Mouse (Mus musculus) kidney, postnatal 4 days (tissue): Measurements from ENCODE around the gene Ppp1r3d.

Source experiments
- DNase-seq, 2 experiments: peaks; one replicate each; pipeline ENCODE4 v3.0.0; 2021; ENCODE audit warnings: mixed read lengths in 2 of 2

The Ppp1r3d gene

DNA sequence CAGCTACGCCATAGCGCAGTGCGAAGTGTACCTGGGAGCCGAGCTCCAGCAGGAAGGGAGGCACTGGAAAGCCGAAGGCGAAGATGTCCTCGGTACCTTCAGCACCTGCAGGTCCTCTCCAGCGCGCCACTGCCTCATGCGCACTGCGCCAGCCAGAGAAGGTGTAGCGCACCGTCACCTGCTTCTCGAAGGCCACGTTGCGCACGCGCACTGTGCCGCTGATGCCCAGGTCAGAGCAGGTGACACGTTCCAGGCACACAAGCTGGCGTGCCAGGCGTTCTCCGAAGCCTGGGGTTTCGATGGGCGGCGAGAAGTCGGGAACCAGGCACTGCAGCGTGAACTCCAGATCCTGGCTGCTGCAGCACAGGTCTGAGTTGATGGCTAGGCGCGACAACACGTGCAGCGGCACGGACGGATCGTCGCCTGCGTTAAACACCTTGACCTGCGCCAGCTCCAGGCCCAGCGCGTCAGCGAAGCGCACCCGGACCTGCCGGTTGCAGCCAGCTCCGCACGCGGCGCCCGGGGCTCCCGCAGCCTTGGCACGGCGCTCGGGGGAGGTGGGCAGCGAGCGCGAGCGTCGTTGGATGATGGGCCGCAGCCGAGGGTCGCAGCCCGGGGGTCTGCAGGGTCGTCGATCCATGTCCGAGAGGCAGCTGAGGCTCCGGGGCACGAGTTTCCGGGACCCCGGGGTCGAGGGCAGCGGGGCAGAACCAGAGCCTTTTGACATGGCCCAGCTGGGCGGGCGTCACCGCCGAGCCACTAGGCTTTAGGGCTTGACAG lies 601 bp downstream of the Ppp1r3d start:
- peak; percentile 41 to 63 for DNase-seq

DNA sequence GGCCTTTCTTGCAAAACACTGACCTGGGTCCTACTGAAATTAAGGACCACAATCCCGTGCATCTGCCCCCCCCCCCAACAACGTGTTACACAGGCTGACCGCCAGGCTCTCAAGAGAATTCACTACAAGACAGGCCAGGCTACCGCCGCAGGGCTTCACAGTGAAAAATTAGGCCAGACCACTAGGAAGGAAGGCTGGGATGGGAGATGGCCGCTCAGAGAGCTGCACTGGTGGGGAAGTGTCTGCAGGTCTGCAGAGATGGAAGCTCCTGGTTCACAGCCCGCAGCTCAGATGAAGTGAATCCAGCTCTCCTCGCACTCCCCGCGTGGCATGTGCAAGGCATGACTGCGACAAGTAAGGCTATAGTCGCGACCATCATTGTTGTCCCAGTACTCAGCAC lies 1.2 kb downstream of the Ppp1r3d start:
- DNase-seq = no peak

DNA sequence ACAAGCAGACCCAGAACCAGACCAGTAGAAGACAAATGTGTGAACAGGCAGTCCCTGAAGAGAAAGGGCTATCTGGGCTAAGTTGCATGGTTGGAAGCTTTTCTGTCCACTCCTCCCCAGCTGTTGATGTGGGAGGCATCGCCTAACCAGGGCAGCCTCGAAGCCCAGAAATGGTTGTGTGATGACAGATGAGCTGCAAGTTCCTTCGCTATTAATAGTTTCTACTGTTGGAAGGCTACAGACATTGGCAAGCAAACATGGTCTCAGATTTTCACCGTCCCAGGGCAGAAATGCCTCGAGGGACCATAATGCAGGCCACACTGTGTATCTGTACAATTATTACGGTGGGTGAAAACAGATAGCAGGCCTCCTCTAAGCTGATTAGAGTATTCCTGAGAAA lies 1.7 kb downstream of the Ppp1r3d start:
- peak in 1 of 2 experiments; percentile 36 for DNase-seq

DNA sequence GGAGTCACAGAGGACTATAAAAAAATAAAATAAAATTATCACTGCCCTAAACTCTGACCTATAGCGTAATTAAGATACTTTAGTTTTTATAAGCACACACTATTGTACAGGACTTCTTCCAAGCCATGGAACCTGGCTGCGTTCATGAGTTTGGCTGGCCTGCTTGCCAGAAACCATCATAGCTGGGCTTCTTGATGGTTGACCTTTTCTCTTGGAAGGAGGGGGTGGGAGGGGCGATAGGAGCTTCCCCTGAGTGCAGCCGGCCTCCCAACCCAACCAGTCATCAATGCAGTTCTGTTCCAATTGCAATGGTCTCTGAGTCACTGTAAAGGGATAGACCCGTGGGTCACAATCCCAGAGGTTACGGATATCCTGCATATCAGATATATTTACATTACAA lies 4.0 kb downstream of the Ppp1r3d start:
- no peak for DNase-seq

DNA sequence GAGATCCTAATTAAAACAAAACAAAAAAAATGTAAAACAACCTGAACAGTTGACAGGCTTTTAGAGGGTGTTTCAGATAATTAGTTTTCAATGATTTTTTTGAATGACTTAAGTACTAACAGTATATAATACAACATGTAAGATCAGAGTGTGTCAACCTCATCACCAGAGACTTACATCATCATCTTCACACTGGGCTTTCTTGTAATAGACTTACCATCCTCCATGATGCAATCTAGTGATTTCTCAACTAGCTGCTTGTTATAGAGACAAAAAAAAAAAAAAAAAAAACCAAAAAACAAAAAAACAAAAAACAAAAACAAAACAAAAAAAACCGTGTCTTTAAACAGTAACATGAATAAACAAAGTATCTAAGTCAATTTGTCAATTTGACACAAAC lies 5.2 kb downstream of the Ppp1r3d start:
- DNase-seq = no peak

DNA sequence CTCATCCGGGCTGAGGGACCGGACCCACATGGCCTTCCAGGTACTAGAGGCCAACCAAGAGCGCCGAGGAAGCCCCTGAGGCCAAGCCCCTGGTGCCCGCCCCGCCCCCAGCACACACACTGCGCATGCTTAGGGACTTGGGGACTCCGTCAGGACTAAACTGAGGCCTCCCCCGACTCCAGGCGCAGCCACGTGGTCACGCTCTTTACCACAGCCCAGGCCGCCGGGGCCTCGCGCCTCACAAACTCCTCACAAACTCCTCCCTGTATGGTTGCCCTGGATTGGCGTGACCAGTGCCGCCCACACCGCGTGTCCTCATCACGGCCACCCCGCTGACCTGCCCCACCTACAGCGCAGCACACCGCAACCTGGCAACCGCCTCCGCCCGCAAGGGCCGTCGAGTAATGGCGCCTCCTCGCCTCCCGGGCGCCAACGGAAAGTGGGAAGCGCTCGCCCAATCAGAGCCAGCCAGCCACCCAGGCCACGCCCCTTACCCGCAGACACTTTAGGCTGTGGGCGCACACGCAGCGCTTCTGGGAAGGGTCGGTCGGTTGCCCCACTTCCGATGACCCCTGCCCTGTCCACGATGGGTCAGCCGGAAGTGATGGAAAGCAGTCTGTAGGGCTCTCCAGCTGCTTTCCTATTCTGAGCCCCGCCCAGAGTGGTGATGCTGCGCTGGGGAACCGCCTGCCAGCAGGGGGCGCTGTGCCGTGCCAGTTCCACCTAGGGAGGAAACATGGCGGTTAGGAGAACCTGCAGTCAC lies 7.0 kb downstream of the Ppp1r3d start, which contains the start of gene Sycp2:
Gene Sycp2, minus strand, starts transcription at position 633 of the 763 bp plus-strand sequence.
- no peak for DNase-seq
